Mouse (Mus musculus): Measurements from ENCODE around the gene Slc25a28. TPM values are rescaled to one million over a fixed set of nuclear protein-coding genes. Genes with fewer than 3 reads are reported as not detected.
A peak's percentile ranks its signal among the peaks of the same experiment; 100 is the strongest.

The Slc25a28 gene
- 54.8 and 68.4 TPM in 2 replicates for total RNA-seq (2012; rRNA removed)

DNA sequence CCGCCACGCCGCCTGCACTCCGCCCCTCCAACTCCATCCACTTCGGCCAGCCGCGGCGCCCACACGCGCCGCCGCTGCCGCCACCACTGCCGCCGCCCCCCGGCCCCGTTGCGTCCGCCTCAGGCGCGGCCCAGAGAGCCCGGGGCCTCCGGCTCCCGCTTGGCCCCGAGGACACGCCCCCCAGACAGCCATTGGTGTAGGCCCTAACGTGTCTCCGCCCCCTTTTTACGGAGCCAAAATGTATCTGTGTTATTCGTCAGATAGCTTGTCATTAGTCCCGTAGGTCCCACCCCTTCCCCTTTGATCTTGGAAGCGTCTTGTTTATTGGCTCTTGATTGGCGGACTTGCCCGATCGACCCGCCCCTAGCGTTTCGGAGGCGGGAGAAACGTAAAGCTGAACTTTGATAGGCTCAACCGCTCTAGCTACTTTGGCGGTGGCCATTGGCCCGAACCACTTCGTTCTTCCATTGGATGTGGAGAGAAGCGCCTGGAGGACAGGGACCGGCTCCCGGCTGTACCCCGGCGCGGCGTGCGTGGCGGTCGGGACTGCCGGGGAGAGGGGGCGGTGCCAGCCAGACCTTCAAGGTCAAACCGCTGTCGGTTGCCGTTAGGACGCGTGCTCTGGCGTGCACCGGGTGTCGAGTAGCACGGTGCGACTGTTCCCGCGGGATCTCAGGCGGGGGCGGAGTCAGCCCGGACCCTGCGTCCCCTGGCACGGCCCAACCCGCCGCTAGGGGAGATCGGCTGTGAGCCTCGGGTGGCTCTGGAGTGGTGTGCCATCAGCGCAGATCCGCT lies at the start of gene Slc25a28:
Gene Slc25a28 (minus strand): TSS at position 152 of the 795 bp plus-strand sequence.
- H3K4me3 ChIP-seq (ENCODE audit: insufficient read depth in 1 of 2, low read depth in 1 of 2, low read length in 2 of 2, poor library complexity in 1 of 2, severe bottlenecking in 1 of 2): peak within 1 kb of the TSS; percentile 93 to 99
- peaks cover 2 to 8% of the 10 kb centered on the region in 2 experiments; a peak in 2 of 4 replicates for H3K4me1 ChIP-seq (ENCODE audit: control insufficient read depth in 2 of 2, insufficient read depth in 2 of 2, low read length in 2 of 2, poor library complexity in 1 of 2)
- H3K27ac ChIP-seq (ENCODE audit: insufficient read depth, low read depth, low read length, poor library complexity, severe bottlenecking): peak within 1 kb of the TSS; percentile 96
- TF ChIP-seq HCFC1 (IDR thresholded peaks at IDR 0.05; ENCODE audit: borderline replicate concordance, insufficient read depth, low read length) (peak; percentile 4; the same call in 1 of the 2 replicates), MAFK (IDR thresholded peaks at IDR 0.05; ENCODE audit: insufficient read depth, low read depth, low read length) (no peak), CHD2 (IDR thresholded peaks at IDR 0.05; ENCODE audit: low read depth, low read length) (peak; percentile 75)
- peak within 1 kb of the TSS; percentile 96 for H3K9ac ChIP-seq (ENCODE audit: insufficient read depth, low read depth, low read length, poor library complexity, severe bottlenecking)
- H3K9me3 ChIP-seq (ENCODE audit: control insufficient read depth, insufficient read depth, low read depth, low read length): no peaks in the 10 kb centered on the region
- DNase-seq (ENCODE audit: low read depth, low spot score): peak; percentile 100
- in situ Hi-C loops (cut with MboI; ENCODE audit: low sequenced_read_pairs in 2 of 2, unreplicated experiment in 2 of 2): no loop called here
- no peaks in the 10 kb centered on the region; the same call in 1 of the 2 replicates for H3K36me3 ChIP-seq (ENCODE audit: control insufficient read depth, insufficient read depth, low read length, poor library complexity, severe bottlenecking)

DNA sequence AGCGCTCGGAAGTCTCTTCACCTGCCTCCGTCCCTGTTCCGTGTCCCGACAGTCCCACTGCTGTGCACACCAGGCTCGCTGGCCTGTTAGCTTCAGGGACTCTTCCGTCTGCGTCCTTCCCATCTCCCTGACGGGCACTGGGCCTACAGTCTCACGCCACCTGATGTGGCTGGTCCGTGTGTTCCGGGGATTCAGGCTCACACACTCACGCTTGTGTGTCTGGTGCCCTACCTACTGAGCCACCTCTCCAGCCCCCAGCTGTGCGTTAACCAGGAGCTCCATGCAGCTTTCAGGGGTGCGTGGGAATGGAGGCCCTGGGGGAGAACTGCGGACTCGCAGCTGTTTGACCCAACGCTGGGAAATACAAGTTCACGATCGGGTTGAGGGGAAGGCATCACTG lies 49.5 kb upstream of the Slc25a28 start:
- H3K9me3 ChIP-seq (ENCODE audit: control insufficient read depth, insufficient read depth, low read depth, low read length): no peaks in the 10 kb centered on the region
- in situ Hi-C loops (cut with MboI; ENCODE audit: low sequenced_read_pairs in 2 of 2, unreplicated experiment in 2 of 2): no loop called here
- no peak for DNase-seq (ENCODE audit: low read depth, low spot score)

DNA sequence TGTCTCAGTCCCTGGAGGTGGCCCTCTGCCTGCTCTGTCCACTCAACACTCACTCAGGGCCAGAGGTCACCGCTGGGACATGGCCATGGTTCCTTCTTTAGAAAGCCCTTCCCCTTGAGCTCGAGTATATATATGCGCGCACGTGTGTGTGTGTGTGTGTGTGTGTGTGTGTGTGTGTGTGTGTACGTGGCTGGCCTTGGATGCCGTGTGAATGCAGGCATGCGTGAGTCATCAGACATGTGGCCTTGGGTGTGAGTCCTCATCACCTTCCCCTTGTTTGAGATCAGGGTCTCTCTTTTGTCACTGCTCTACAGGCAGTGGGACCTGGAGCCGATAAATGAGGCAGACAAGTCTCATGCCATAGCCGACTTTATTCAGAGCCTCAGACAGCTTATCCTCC lies 48.8 kb upstream of the Slc25a28 start:
- in situ Hi-C loops (cut with MboI; ENCODE audit: low sequenced_read_pairs in 2 of 2, unreplicated experiment in 2 of 2): no loop called here
- no peak for DNase-seq (ENCODE audit: low read depth, low spot score)
- no peaks in the 10 kb centered on the region for H3K36me3 ChIP-seq (ENCODE audit: control insufficient read depth, insufficient read depth, low read length, poor library complexity, severe bottlenecking)
- no peaks in the 10 kb centered on the region for H3K4me1 ChIP-seq (ENCODE audit: control insufficient read depth in 2 of 2, insufficient read depth in 2 of 2, low read length in 2 of 2, poor library complexity in 1 of 2)
- H3K4me3 ChIP-seq (ENCODE audit: insufficient read depth in 1 of 2, low read depth in 1 of 2, low read length in 2 of 2, poor library complexity in 1 of 2, severe bottlenecking in 1 of 2): no peak overlapping the region
- H3K9ac ChIP-seq (ENCODE audit: insufficient read depth, low read depth, low read length, poor library complexity, severe bottlenecking): no peak overlapping the region
- TF ChIP-seq ZC3H11A (IDR thresholded peaks at IDR 0.05; ENCODE audit: borderline replicate concordance, low read depth, low read length): no peak
- TF ChIP-seq CHD2 (IDR thresholded peaks at IDR 0.05; ENCODE audit: low read depth, low read length): no peak
- TF ChIP-seq MAFK (IDR thresholded peaks at IDR 0.05; ENCODE audit: insufficient read depth, low read depth, low read length): no peak
- TF ChIP-seq HCFC1 (IDR thresholded peaks at IDR 0.05; ENCODE audit: borderline replicate concordance, insufficient read depth, low read length): no peak
- no peak for TF ChIP-seq ZNF384 (IDR thresholded peaks at IDR 0.05; ENCODE audit: low read depth, low read length)
- H3K9me3 ChIP-seq (ENCODE audit: control insufficient read depth, insufficient read depth, low read depth, low read length): no peaks in the 10 kb centered on the region
- no peak overlapping the region for H3K27ac ChIP-seq (ENCODE audit: insufficient read depth, low read depth, low read length, poor library complexity, severe bottlenecking)

More for the DNA sequence above, 49.5 kb upstream of the Slc25a28 start:
- no peaks in the 10 kb centered on the region for H3K36me3 ChIP-seq (ENCODE audit: control insufficient read depth, insufficient read depth, low read length, poor library complexity, severe bottlenecking)
- TF ChIP-seq CHD2 (IDR thresholded peaks at IDR 0.05; ENCODE audit: low read depth, low read length): no peak
- no peak for TF ChIP-seq ZC3H11A (IDR thresholded peaks at IDR 0.05; ENCODE audit: borderline replicate concordance, low read depth, low read length)
- TF ChIP-seq HCFC1 (IDR thresholded peaks at IDR 0.05; ENCODE audit: borderline replicate concordance, insufficient read depth, low read length): no peak
- no peak for TF ChIP-seq ZNF384 (IDR thresholded peaks at IDR 0.05; ENCODE audit: low read depth, low read length)
- no peak for TF ChIP-seq MAFK (IDR thresholded peaks at IDR 0.05; ENCODE audit: insufficient read depth, low read depth, low read length)
- no peak overlapping the region for H3K4me3 ChIP-seq (ENCODE audit: insufficient read depth in 1 of 2, low read depth in 1 of 2, low read length in 2 of 2, poor library complexity in 1 of 2, severe bottlenecking in 1 of 2)
- H3K9ac ChIP-seq (ENCODE audit: insufficient read depth, low read depth, low read length, poor library complexity, severe bottlenecking): no peak overlapping the region
- no peak overlapping the region for H3K27ac ChIP-seq (ENCODE audit: insufficient read depth, low read depth, low read length, poor library complexity, severe bottlenecking)
- H3K4me1 ChIP-seq (ENCODE audit: control insufficient read depth in 2 of 2, insufficient read depth in 2 of 2, low read length in 2 of 2, poor library complexity in 1 of 2): no peaks in the 10 kb centered on the region

GRCm38 (mm10) chr19:43722891-43723290 lies 48.2 kb upstream of the Slc25a28 start:
- in situ Hi-C loops (cut with MboI; ENCODE audit: low sequenced_read_pairs in 2 of 2, unreplicated experiment in 2 of 2): no loop called here
- H3K4me1 ChIP-seq (ENCODE audit: control insufficient read depth in 2 of 2, insufficient read depth in 2 of 2, low read length in 2 of 2, poor library complexity in 1 of 2): no peaks in the 10 kb centered on the region
- no peak overlapping the region for H3K27ac ChIP-seq (ENCODE audit: insufficient read depth, low read depth, low read length, poor library complexity, severe bottlenecking)
- H3K36me3 ChIP-seq (ENCODE audit: control insufficient read depth, insufficient read depth, low read length, poor library complexity, severe bottlenecking): no peaks in the 10 kb centered on the region; the same call in 1 of the 2 replicates
- no peak for DNase-seq (ENCODE audit: low read depth, low spot score)
- TF ChIP-seq ZNF384 (IDR thresholded peaks at IDR 0.05; ENCODE audit: low read depth, low read length) (no peak), CHD2 (IDR thresholded peaks at IDR 0.05; ENCODE audit: low read depth, low read length) (no peak), MAFK (IDR thresholded peaks at IDR 0.05; ENCODE audit: insufficient read depth, low read depth, low read length) (no peak), ZC3H11A (IDR thresholded peaks at IDR 0.05; ENCODE audit: borderline replicate concordance, low read depth, low read length) (no peak), HCFC1 (IDR thresholded peaks at IDR 0.05; ENCODE audit: borderline replicate concordance, insufficient read depth, low read length) (no peak)
- no peaks in the 10 kb centered on the region for H3K9me3 ChIP-seq (ENCODE audit: control insufficient read depth, insufficient read depth, low read depth, low read length)
- no peak overlapping the region for H3K4me3 ChIP-seq (ENCODE audit: insufficient read depth in 1 of 2, low read depth in 1 of 2, low read length in 2 of 2, poor library complexity in 1 of 2, severe bottlenecking in 1 of 2)
- no peak overlapping the region; the same call in 1 of the 2 replicates for H3K9ac ChIP-seq (ENCODE audit: insufficient read depth, low read depth, low read length, poor library complexity, severe bottlenecking)
